Mouse (Mus musculus) forebrain, embryonic 15.5 days (tissue): Measurements from ENCODE around the gene Spock1. TPM values are rescaled to one million over a fixed set of nuclear protein-coding genes. Genes with fewer than 3 reads are reported as not detected.

Experiments
- ATAC-seq: fragments of 200-750 bp; cut with Nextera tagmentation; replicated peaks from 2 replicates; pipeline ENCODE4 v1.8.0; 2017; ENCODE audit warnings: mild to moderate bottlenecking, moderate TSS enrichment, moderate library complexity
- H3K27ac ChIP-seq: fragments of 300-500 bp; sonication (generic); replicated peaks from 2 replicates; pipeline ENCODE4 v1.5.1; 2015; ENCODE audit warnings: mild to moderate bottlenecking, inconsistent platforms
- H3K27me3 ChIP-seq: fragments of 300-500 bp; sonication (generic); 2 replicates; pipeline ENCODE4 v1.6.1; 2015; ENCODE audit warnings: inconsistent platforms
- H3K36me3 ChIP-seq: fragments of 300-500 bp; sonication (generic); 2 replicates; pipeline ENCODE4 v1.6.1; 2015; ENCODE audit warnings: mild to moderate bottlenecking, inconsistent platforms
- H3K4me1 ChIP-seq: fragments of 300-500 bp; sonication (generic); 2 replicates; pipeline ENCODE4 v1.6.1; 2015; ENCODE audit warnings: inconsistent platforms
- H3K4me2 ChIP-seq: fragments of 300-500 bp; sonication (generic); replicated peaks from 2 replicates; pipeline ENCODE4 v1.6.1; 2015; ENCODE audit warnings: mild to moderate bottlenecking, inconsistent platforms
- H3K4me3 ChIP-seq: fragments of 300-500 bp; sonication (generic); 2 replicates; pipeline ENCODE4 v1.5.1; 2015; ENCODE audit warnings: mild to moderate bottlenecking, inconsistent platforms
- H3K9ac ChIP-seq: fragments of 300-500 bp; sonication (generic); replicated peaks from 2 replicates; pipeline ENCODE4 v1.6.1; 2015; ENCODE audit warnings: mild to moderate bottlenecking, inconsistent platforms
- H3K9me3 ChIP-seq: fragments of 300-500 bp; sonication (generic); 2 replicates; pipeline ENCODE4 v1.6.1; 2016; ENCODE audit warnings: inconsistent platforms
- whole genome bisulfite sequencing: fragments of 180-500 bp; shearing (Covaris S2); methylation state at CpG from one replicate; pipeline ENCODE4 v1.1.7; 2015; ENCODE audit warnings: mixed read lengths; 5-methylcytosine and 5-hydroxymethylcytosine counted together
- polyA plus RNA-seq: library from polyadenylated mRNA; unstranded; fragments of >200 nt; fragmentation: Nextera tagmentation; extraction: Ambion mirVana; gene quantifications from 2 replicates; pipeline ENCODE4 v1.2.1, GENCODE M21; 2015

The Spock1 gene
- polyA plus RNA-seq, 1 experiment from 2014 or later = 35.9 TPM

GRCm38 (mm10) chr13:57536988-57537547 is 371.1 kb downstream of the Spock1 start:
- ATAC-seq = no peak
- Histone ChIP-seq H3K4me1 (no peaks in the 10 kb centered on the region; the same call in 1 of the 2 replicates), H3K9ac (no peak overlapping the region), H3K36me3 (no peaks in the 10 kb centered on the region), H3K27me3 (no peaks in the 10 kb centered on the region), H3K9me3 (no peaks in the 10 kb centered on the region), H3K27ac (no peak overlapping the region), H3K4me3 (no peak overlapping the region), H3K4me2 (no peak overlapping the region)
- WGBS = 60% methylated on average over 8 of the region's 8 CpGs

- H3K4me2 ChIP-seq = no peak overlapping the region
These were observed 373.8 kb downstream of the Spock1 start for GRCm38 (mm10) chr13:57534325-57534724.

GRCm38 (mm10) chr13:57525946-57526345 is 382.2 kb downstream of the Spock1 start:
- ATAC-seq = no peak
- Histone ChIP-seq H3K27ac (no peak overlapping the region), H3K4me3 (no peak overlapping the region), H3K36me3 (no peaks in the 10 kb centered on the region), H3K27me3 (no peaks in the 10 kb centered on the region), H3K9me3 (no peaks in the 10 kb centered on the region), H3K4me2 (no peak overlapping the region), H3K4me1 (no peaks in the 10 kb centered on the region), H3K9ac (no peak overlapping the region)

More at GRCm38 (mm10) chr13:57534325-57534724, 373.8 kb downstream of the Spock1 start:
- Histone ChIP-seq H3K9ac (no peak overlapping the region), H3K4me1 (no peaks in the 10 kb centered on the region; the same call in 1 of the 2 replicates), H3K4me3 (no peak overlapping the region), H3K27ac (no peak overlapping the region), H3K9me3 (no peaks in the 10 kb centered on the region), H3K36me3 (no peaks in the 10 kb centered on the region), H3K27me3 (no peaks in the 10 kb centered on the region)
- WGBS = 90% methylated on average over 7 of the region's 7 CpGs
- ATAC-seq = no peak

- Histone ChIP-seq H3K36me3 (no peaks in the 10 kb centered on the region), H3K27ac (no peak overlapping the region), H3K4me2 (no peak overlapping the region), H3K27me3 (no peaks in the 10 kb centered on the region), H3K4me1 (peaks cover 9% of the 10 kb centered on the region), H3K9ac (no peak overlapping the region), H3K4me3 (no peak overlapping the region), H3K9me3 (no peaks in the 10 kb centered on the region)
- ATAC-seq = no peak
- 81% methylated on average over 3 of the region's 3 CpGs for WGBS
These were observed 383.6 kb downstream of the Spock1 start for GRCm38 (mm10) chr13:57524546-57524945.

GRCm38 (mm10) chr13:57523366-57523765 is 384.8 kb downstream of the Spock1 start:
- no peak overlapping the region for H3K4me2 ChIP-seq
- no peak overlapping the region for H3K9ac ChIP-seq
- no peaks in the 10 kb centered on the region for H3K36me3 ChIP-seq
- H3K4me3 ChIP-seq = no peak overlapping the region
- ATAC-seq = no peak
- WGBS = 84% methylated on average over 5 of the region's 5 CpGs
- no peak overlapping the region for H3K27ac ChIP-seq
- peaks cover 11% of the 10 kb centered on the region for H3K4me1 ChIP-seq
- H3K9me3 ChIP-seq = no peaks in the 10 kb centered on the region
- H3K27me3 ChIP-seq = no peaks in the 10 kb centered on the region

GRCm38 (mm10) chr13:57522319-57522718 is 385.8 kb downstream of the Spock1 start:
- no peaks in the 10 kb centered on the region for H3K36me3 ChIP-seq
- H3K4me2 ChIP-seq = no peak overlapping the region
- no peak overlapping the region for H3K9ac ChIP-seq
- H3K27ac ChIP-seq = no peak overlapping the region
- no peak overlapping the region for H3K4me3 ChIP-seq
- H3K4me1 ChIP-seq = peaks cover 11% of the 10 kb centered on the region
- 78% methylated on average over 4 of the region's 4 CpGs for WGBS
- no peak for ATAC-seq
- no peaks in the 10 kb centered on the region for H3K27me3 ChIP-seq
- no peaks in the 10 kb centered on the region for H3K9me3 ChIP-seq

- H3K4me1 ChIP-seq = peaks cover 11% of the 10 kb centered on the region
- no peak for ATAC-seq
- H3K4me3 ChIP-seq = no peak overlapping the region
- no peak overlapping the region for H3K4me2 ChIP-seq
- H3K9me3 ChIP-seq = no peaks in the 10 kb centered on the region
- H3K27me3 ChIP-seq = no peaks in the 10 kb centered on the region
- no peaks in the 10 kb centered on the region for H3K36me3 ChIP-seq
- no peak overlapping the region for H3K27ac ChIP-seq
- no peak overlapping the region for H3K9ac ChIP-seq
- WGBS = 14% methylated on average over 3 of the region's 3 CpGs
These were observed 387.0 kb downstream of the Spock1 start for GRCm38 (mm10) chr13:57521152-57521551.

- ATAC-seq = no peak
- Histone ChIP-seq H3K9ac (no peak overlapping the region), H3K4me2 (no peak overlapping the region), H3K9me3 (no peaks in the 10 kb centered on the region), H3K27me3 (no peaks in the 10 kb centered on the region), H3K27ac (no peak overlapping the region), H3K4me1 (peaks cover 11% of the 10 kb centered on the region), H3K4me3 (no peak overlapping the region), H3K36me3 (no peaks in the 10 kb centered on the region)
- WGBS = 27% methylated on average over 11 of the region's 11 CpGs
These were observed 388.3 kb downstream of the Spock1 start for GRCm38 (mm10) chr13:57519790-57520189.

- H3K4me1 ChIP-seq = peaks cover 11% of the 10 kb centered on the region
- no peaks in the 10 kb centered on the region for H3K9me3 ChIP-seq
- H3K27ac ChIP-seq = no peak overlapping the region
- no peaks in the 10 kb centered on the region for H3K36me3 ChIP-seq
- no peak overlapping the region for H3K4me2 ChIP-seq
- H3K27me3 ChIP-seq = no peaks in the 10 kb centered on the region
- 89% methylated on average over 11 of the region's 11 CpGs for WGBS
- no peak overlapping the region for H3K4me3 ChIP-seq
- H3K9ac ChIP-seq = no peak overlapping the region
- no peak for ATAC-seq
These were observed 392.4 kb downstream of the Spock1 start for GRCm38 (mm10) chr13:57515737-57516136.

- Histone ChIP-seq H3K27me3 (no peaks in the 10 kb centered on the region), H3K4me1 (no peaks in the 10 kb centered on the region), H3K9me3 (no peaks in the 10 kb centered on the region), H3K9ac (no peak overlapping the region), H3K36me3 (no peaks in the 10 kb centered on the region), H3K27ac (no peak overlapping the region), H3K4me3 (no peak overlapping the region), H3K4me2 (no peak overlapping the region)
- ATAC-seq = no peak
- WGBS = 89% methylated on average over 7 of the region's 7 CpGs
These were observed 406.6 kb downstream of the Spock1 start for GRCm38 (mm10) chr13:57501552-57501951.

- Histone ChIP-seq H3K27ac (no peak overlapping the region), H3K36me3 (no peaks in the 10 kb centered on the region), H3K9me3 (no peaks in the 10 kb centered on the region), H3K4me3 (no peak overlapping the region), H3K27me3 (no peaks in the 10 kb centered on the region), H3K4me2 (no peak overlapping the region), H3K9ac (no peak overlapping the region), H3K4me1 (no peaks in the 10 kb centered on the region)
- 73% methylated on average over 7 of the region's 7 CpGs for WGBS
- no peak for ATAC-seq
These were observed 411.4 kb downstream of the Spock1 start for GRCm38 (mm10) chr13:57496778-57497177.

GRCm38 (mm10) chr13:57494838-57495237 is 413.3 kb downstream of the Spock1 start:
- H3K4me3 ChIP-seq = no peak overlapping the region
- H3K27me3 ChIP-seq = no peaks in the 10 kb centered on the region
- H3K4me1 ChIP-seq = no peaks in the 10 kb centered on the region
- H3K9me3 ChIP-seq = no peaks in the 10 kb centered on the region
- H3K27ac ChIP-seq = no peak overlapping the region
- no peak overlapping the region for H3K9ac ChIP-seq
- no peaks in the 10 kb centered on the region for H3K36me3 ChIP-seq
- no peak overlapping the region for H3K4me2 ChIP-seq
- ATAC-seq = no peak
- WGBS = 17% methylated on average over 1 of the region's 1 CpGs

GRCm38 (mm10) chr13:57488926-57489325 is 419.2 kb downstream of the Spock1 start:
- ATAC-seq = no peak
- Histone ChIP-seq H3K4me2 (no peak overlapping the region), H3K4me3 (no peak overlapping the region), H3K27me3 (no peaks in the 10 kb centered on the region), H3K36me3 (no peaks in the 10 kb centered on the region), H3K9me3 (no peaks in the 10 kb centered on the region), H3K9ac (no peak overlapping the region), H3K4me1 (no peaks in the 10 kb centered on the region), H3K27ac (no peak overlapping the region)
- WGBS = 83% methylated on average over 8 of the region's 8 CpGs
